Mouse (Mus musculus): Measurements from ENCODE around the gene Rsu1. TPM values are rescaled to one million over a fixed set of nuclear protein-coding genes. Genes with fewer than 3 reads are reported as not detected.

Gene Rsu1
- polyA plus RNA-seq, 1 experiment = 61.1 TPM

DNA sequence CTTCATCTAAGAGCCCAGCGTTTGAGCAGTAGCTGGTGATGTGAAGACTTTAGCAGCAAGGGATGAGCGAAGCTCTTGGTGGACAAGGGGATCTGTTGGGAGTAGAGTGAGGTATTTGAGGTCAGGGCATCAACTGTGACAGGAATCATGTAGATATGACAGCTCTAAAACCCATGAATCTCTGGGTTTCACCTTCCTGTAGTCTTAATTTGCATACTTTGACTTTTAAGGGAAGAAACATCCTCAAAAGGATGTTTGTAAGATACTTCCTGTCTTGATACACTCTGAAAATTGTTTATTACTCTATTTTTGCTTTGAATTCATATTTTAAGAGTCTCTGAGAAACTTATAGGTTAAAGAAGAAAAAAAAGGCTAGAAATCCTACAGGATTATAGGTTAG is 183.4 kb downstream of the Rsu1 start:
- TF ChIP-seq POLR2A (IDR thresholded peaks at IDR 0.05; ENCODE audit: low read depth, low read length) = no peak
- no peak for TF ChIP-seq CTCF (conservative IDR thresholded peaks at IDR 0.05; ENCODE audit: insufficient read depth, insufficient read length, low read depth, low read length)
- H3K27ac ChIP-seq (ENCODE audit: insufficient read depth, low read depth, low read length) = no peak overlapping the region
- WGBS = 89% methylated on average over 2 of the region's 2 CpGs
- no peaks in the 10 kb centered on the region for H3K27me3 ChIP-seq (replicated peaks; ENCODE audit: control insufficient read depth, insufficient read depth, low read length)
- no peaks in the 10 kb centered on the region for H3K36me3 ChIP-seq (ENCODE audit: control insufficient read depth, insufficient read depth, low read length)
- H3K4me3 ChIP-seq (ENCODE audit: insufficient read depth, low read depth, low read length) = no peak overlapping the region
- DNase-seq = no peak
- H3K4me1 ChIP-seq (ENCODE audit: control insufficient read depth, insufficient read depth, low read length) = no peaks in the 10 kb centered on the region

DNA sequence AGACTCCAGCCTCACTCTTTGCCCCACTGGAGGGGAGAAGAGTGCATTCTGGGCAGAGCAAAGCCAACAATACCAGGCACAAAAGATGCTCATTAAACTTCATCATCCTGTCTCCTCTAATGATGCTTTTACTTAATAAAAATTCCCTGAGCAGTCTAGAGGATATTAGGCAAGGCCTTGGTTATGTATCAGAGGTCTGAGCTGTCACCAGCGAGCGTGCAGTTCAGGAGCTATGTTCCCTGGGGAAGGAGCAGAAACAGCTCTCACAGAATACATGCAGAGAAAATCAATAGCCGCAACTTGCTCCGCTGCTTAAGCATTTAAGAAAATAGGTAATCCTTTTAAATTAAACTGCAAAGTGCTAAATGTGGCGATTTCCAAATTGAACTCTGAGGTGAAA is 187.0 kb downstream of the Rsu1 start:
- DNase-seq = no peak
- TF ChIP-seq CTCF (conservative IDR thresholded peaks at IDR 0.05; ENCODE audit: insufficient read depth, insufficient read length, low read depth, low read length) (no peak), POLR2A (IDR thresholded peaks at IDR 0.05; ENCODE audit: low read depth, low read length) (no peak)
- H3K27me3 ChIP-seq (replicated peaks; ENCODE audit: control insufficient read depth, insufficient read depth, low read length) = no peaks in the 10 kb centered on the region
- no peak overlapping the region for H3K27ac ChIP-seq (ENCODE audit: insufficient read depth, low read depth, low read length)
- no peaks in the 10 kb centered on the region for H3K4me1 ChIP-seq (ENCODE audit: control insufficient read depth, insufficient read depth, low read length)
- H3K4me3 ChIP-seq (ENCODE audit: insufficient read depth, low read depth, low read length) = no peak overlapping the region
- WGBS = 91% methylated on average over 5 of the region's 5 CpGs
- no peaks in the 10 kb centered on the region for H3K36me3 ChIP-seq (ENCODE audit: control insufficient read depth, insufficient read depth, low read length)

DNA sequence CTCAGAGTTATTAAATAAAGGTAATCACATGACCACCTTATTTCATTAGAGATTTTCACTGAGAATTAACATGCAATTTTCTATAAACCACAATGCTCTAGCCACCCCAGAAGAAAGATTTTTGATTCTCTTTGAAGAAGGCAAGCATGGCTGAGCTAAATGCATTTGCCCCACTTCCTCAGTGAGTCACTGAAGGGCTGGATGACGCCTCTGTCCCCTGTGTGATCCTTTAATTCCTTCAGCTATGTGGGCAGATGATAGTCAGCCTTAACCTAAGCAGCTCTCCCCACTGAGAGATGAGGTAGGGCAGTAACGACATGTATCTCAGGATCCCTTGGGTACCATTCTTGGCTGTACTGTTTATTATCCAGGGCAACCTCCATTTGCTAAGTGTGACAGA is 190.7 kb downstream of the Rsu1 start:
- Histone ChIP-seq H3K4me3 (ENCODE audit: insufficient read depth, low read depth, low read length) (no peak overlapping the region), H3K27me3 (replicated peaks; ENCODE audit: control insufficient read depth, insufficient read depth, low read length) (no peaks in the 10 kb centered on the region), H3K4me1 (ENCODE audit: control insufficient read depth, insufficient read depth, low read length) (no peaks in the 10 kb centered on the region), H3K36me3 (ENCODE audit: control insufficient read depth, insufficient read depth, low read length) (no peaks in the 10 kb centered on the region), H3K27ac (ENCODE audit: insufficient read depth, low read depth, low read length) (no peak overlapping the region)
- TF ChIP-seq POLR2A (IDR thresholded peaks at IDR 0.05; ENCODE audit: low read depth, low read length) (no peak), CTCF (conservative IDR thresholded peaks at IDR 0.05; ENCODE audit: insufficient read depth, insufficient read length, low read depth, low read length) (no peak)
- no peak for DNase-seq
- 77% methylated on average over 2 of the region's 2 CpGs for WGBS

DNA sequence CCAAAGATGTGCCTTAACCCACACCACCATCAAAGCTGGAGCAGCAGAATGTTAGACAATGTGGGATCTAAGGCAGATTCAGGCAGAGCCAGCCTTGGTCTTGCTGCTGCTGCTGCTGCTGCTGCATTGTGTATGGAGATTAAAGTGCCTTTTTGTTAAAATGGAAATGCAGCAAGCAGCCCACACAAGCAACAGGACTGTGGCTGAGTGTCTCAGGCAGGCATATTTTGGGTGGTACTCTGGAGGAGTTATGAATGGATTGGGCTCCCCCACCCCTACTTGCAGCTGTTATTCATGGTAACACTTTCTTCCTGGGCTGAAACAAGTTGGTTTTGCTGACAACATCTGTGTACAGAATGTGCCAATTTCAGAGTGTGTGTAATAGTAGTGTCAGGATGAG is 199.0 kb downstream of the Rsu1 start:
- no peaks in the 10 kb centered on the region; the same call in 1 of the 2 replicates for H3K36me3 ChIP-seq (ENCODE audit: control insufficient read depth, insufficient read depth, low read length)

DNA sequence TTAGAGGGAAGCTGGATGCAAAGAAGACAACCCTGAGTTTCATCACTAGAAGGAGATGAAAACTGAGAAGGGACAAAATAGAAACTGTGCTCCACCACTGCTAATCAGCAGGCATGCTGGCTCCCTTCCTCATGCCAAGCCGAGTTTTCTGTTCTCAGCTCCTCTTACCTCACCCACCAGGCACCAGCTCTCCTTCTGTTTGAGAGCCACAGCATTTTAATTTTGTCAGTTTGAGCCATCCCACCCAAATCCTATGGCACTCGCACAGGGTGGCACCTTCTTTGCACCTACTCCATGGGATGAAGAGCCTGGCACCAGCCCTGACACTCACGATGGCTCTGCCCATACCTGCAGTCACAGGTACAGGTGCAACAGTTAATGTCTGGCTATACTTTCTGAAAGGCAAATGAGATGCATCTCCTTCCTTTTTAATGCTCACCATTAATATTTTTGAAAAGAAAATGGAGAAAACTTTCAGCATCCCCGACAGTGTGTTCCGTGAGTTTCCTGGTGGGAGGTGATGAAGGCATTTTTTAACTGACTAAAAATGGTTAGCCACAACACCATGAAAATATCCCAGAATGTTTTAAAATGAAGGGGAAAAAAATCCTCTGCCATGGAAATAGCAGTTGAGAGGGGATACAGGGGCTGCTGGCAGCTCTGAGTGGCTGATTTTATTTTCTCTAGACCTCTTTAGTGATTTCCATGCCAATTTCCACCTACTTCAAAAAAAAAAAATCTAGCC is 210.6 kb downstream of the Rsu1 start:
- DNase-seq = no peak
- Histone ChIP-seq H3K36me3 (ENCODE audit: control insufficient read depth, insufficient read depth, low read length) (no peaks in the 10 kb centered on the region), H3K27me3 (replicated peaks; ENCODE audit: control insufficient read depth, insufficient read depth, low read length) (no peaks in the 10 kb centered on the region), H3K4me3 (ENCODE audit: insufficient read depth, low read depth, low read length) (no peak overlapping the region), H3K4me1 (ENCODE audit: control insufficient read depth, insufficient read depth, low read length) (no peaks in the 10 kb centered on the region), H3K27ac (ENCODE audit: insufficient read depth, low read depth, low read length) (no peak overlapping the region)
- TF ChIP-seq POLR2A (IDR thresholded peaks at IDR 0.05; ENCODE audit: low read depth, low read length) = no peak
- no peak for TF ChIP-seq CTCF (conservative IDR thresholded peaks at IDR 0.05; ENCODE audit: insufficient read depth, insufficient read length, low read depth, low read length)
- 92% methylated on average over 5 of the region's 5 CpGs for WGBS

More for the DNA sequence above, 199.0 kb downstream of the Rsu1 start:
- Histone ChIP-seq H3K27ac (ENCODE audit: insufficient read depth, low read depth, low read length) (no peak overlapping the region), H3K27me3 (replicated peaks; ENCODE audit: control insufficient read depth, insufficient read depth, low read length) (no peaks in the 10 kb centered on the region), H3K4me3 (ENCODE audit: insufficient read depth, low read depth, low read length) (no peak overlapping the region), H3K4me1 (ENCODE audit: control insufficient read depth, insufficient read depth, low read length) (no peaks in the 10 kb centered on the region)
- TF ChIP-seq CTCF (conservative IDR thresholded peaks at IDR 0.05; ENCODE audit: insufficient read depth, insufficient read length, low read depth, low read length) (no peak), POLR2A (IDR thresholded peaks at IDR 0.05; ENCODE audit: low read depth, low read length) (no peak)
- DNase-seq = no peak

DNA sequence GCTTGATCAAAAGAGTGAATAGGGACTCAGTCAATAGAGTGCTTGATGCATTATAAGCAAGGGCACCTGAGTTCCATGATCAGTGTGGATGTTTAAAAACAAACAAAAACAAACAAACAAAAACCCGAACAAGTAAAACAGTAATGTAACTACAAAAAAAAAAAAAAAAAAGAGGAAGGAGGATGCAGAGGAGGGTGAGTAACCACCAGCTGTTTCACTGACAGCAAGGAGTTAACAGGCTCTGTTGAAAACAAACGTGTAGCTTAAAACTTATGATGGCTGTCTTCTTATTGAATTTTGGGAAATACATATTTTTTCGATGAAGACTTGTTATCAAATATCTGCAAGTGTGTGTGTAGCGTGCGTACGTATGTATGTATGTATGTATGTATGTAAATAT is 222.6 kb downstream of the Rsu1 start:
- Histone ChIP-seq H3K4me3 (ENCODE audit: insufficient read depth, low read depth, low read length) (no peak overlapping the region), H3K36me3 (ENCODE audit: control insufficient read depth, insufficient read depth, low read length) (no peaks in the 10 kb centered on the region), H3K27ac (ENCODE audit: insufficient read depth, low read depth, low read length) (no peak overlapping the region), H3K27me3 (replicated peaks; ENCODE audit: control insufficient read depth, insufficient read depth, low read length) (no peaks in the 10 kb centered on the region), H3K4me1 (ENCODE audit: control insufficient read depth, insufficient read depth, low read length) (no peaks in the 10 kb centered on the region)
- WGBS = 85% methylated on average over 6 of the region's 6 CpGs
- DNase-seq = no peak
- no peak for TF ChIP-seq CTCF (conservative IDR thresholded peaks at IDR 0.05; ENCODE audit: insufficient read depth, insufficient read length, low read depth, low read length)
- no peak for TF ChIP-seq POLR2A (IDR thresholded peaks at IDR 0.05; ENCODE audit: low read depth, low read length)

DNA sequence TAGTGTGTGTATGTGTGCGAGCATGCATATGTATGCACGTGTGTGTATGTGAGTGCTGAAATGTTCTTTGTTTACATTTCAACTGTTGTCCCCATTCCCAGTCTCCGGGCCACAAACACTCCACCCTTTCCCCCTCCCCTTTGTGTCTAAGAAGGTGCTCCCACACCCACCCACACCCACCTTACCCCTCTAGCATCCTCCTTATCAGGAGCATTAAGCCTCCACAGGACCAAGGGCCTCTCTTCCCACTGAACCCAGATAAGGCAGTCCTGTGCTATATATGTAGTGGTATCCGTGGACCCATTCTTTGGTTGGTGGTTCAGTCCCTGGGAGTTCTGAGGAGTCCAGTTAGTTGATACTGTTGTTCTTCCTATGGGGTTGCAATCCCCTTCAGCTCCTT is 226.7 kb downstream of the Rsu1 start:
- TF ChIP-seq POLR2A (IDR thresholded peaks at IDR 0.05; ENCODE audit: low read depth, low read length) (no peak), CTCF (conservative IDR thresholded peaks at IDR 0.05; ENCODE audit: insufficient read depth, insufficient read length, low read depth, low read length) (no peak)

More for the DNA sequence above, 226.7 kb downstream of the Rsu1 start:
- H3K36me3 ChIP-seq (ENCODE audit: control insufficient read depth, insufficient read depth, low read length) = no peaks in the 10 kb centered on the region
- no peak overlapping the region for H3K27ac ChIP-seq (ENCODE audit: insufficient read depth, low read depth, low read length)
- no peaks in the 10 kb centered on the region for H3K27me3 ChIP-seq (replicated peaks; ENCODE audit: control insufficient read depth, insufficient read depth, low read length)
- 0 out of 2 replicates have a peak, but pooled peaks cover 2% of the 10 kb centered on the region for H3K4me1 ChIP-seq (ENCODE audit: control insufficient read depth, insufficient read depth, low read length)
- DNase-seq = no peak
- 91% methylated on average over 4 of the region's 4 CpGs for WGBS
- H3K4me3 ChIP-seq (ENCODE audit: insufficient read depth, low read depth, low read length) = no peak overlapping the region
